Mouse (Mus musculus) neutrophil, adult 59 days (primary cell): Measurements from ENCODE around the gene Pak2. TPM values are rescaled to one million over a fixed set of nuclear protein-coding genes. Genes with fewer than 3 reads are reported as not detected.

Source experiments
- total RNA-seq, 2 experiments: library from RNA; stranded (reverse); gene quantifications; 1 replicate in 1 of 2; 2 replicates in 1 of 2; pipeline ENCODE4 v1.2.4; 2023

Pak2 gene
- total RNA-seq: 100 to 1,000 TPM; 102 to 105 TPM

DNA sequence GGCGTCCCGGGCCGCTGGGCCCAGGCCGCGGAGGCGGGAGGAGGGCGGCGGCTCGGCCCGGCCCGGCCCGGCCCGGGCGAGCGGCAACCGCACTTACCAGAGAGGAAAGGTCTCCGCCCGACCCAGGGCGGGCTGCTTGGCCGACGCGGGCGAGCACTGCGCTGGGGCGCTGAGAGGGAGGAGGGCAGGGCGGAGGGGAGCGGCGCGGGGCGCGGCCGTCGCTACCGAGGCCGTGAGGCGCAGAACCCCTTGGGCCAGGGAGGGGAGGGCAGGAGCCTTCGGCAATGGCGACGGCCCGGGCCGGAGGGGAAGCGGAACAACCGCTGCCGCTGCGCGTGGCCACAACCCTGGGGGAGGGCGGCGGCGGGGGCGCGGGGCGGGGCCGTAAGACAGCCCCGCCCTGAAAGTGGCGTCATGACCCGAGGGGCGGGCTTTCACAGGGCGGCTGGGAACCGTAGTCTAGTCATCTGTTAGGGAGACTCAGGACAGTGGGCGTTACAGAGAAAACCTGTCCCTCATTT, at the start of gene Pak2:
Pak2 (minus strand) TSS at position 352 of the 521 bp plus-strand sequence.

DNA sequence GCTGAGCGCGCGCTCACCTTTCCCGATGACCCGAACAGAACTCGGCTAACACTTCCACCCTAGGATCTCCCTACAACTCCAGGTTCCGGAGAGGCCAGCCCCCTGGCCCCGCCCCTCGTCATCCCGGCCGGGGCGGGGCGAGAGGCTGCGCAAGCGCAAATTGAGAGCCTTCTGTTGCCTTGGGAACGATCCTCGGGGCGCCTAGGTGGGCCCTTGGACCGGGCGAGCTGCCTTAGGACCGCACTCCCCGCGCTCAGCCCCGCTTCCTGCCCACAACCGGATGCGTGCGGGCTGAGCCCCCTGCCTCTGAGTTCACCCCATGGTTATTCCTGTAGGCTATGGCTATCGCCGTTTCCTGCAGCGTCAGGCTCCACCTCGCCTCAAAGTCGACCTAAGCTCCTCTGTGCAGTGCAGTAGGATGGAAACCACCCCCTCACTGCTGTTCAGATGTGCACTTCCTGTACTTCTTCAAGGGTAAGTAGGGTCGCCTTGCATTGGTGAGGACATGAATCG, 20.6 kb upstream of the Pak2 start, which contains the start of the genes Pigx and Cep19:
Pigx (minus strand) TSS at position 103 of the 513 bp plus-strand sequence.
Cep19 (plus strand) TSS at position 163 of the 513 bp plus-strand sequence.

DNA sequence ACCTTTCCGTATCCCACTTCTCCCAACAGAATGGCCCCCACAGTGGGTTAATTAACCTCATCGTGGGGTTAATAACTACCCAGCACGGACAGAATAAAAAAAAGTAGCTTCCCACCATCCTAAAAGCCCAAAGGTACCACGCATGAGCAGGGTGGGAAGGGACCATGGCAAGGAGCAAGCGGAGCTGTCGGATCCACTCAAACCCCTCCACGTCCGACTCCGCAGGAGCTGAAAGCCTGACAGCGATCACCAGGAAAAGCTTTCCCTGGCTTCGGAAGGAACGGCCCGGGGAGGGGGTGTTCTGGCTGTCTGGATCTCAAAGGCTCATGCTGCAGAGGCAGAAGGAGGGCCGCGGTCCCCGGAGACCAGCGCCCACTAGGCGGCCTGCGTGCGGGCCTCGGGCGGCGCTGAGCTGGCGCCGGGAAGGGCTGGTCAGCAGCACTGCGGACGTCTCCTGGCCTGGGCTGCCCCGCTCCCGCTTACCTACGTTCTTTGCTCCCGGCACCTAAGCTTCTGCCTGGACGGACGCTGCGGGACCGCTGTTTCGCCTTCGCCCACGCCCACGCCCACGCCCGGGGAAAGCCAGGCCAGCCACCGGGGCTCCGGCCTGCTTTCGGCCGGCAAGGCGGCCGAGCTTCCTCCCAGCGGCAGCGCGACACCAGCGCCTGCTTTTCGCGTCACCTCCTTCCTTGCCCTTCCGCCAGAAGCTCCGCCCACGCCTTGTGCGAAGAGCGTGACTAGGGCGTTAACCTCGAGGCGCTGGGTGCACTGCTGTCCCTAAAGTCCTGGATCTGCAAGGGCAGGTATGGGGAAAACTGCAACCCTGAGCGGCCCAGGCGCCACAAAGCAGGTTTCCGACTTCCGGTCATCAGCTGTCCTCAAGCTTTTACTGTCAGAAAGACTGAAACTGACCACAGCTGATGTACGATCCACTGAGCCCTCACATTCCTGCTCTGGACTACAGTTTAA, 76.3 kb downstream of the Pak2 start, which contains the start of gene Senp5:
Senp5 (minus strand) TSS at position 779 of the 969 bp plus-strand sequence.

Other genes starting within 250 kb of the Pak2 start
- not detected for gene Meltf, start 200.5 kb downstream of the Pak2 start, total RNA-seq
- not detected for gene Pigz, start 145.5 kb downstream of the Pak2 start, total RNA-seq
- 10 to 100 TPM in 1 of 2 experiments, 1 to 10 TPM in 1; 9.8 to 14.8 TPM for gene 0610012G03Rik, start 130.8 kb downstream of the Pak2 start, total RNA-seq
- 10 to 100 TPM; 15.1 to 15.2 TPM for gene Ncbp2, start 130.8 kb downstream of the Pak2 start, total RNA-seq
- gene Senp5, start 76.1 kb downstream of the Pak2 start, total RNA-seq: 10 to 100 TPM; 11.8 to 13.1 TPM
- 10 to 100 TPM; 48.5 to 49.5 TPM for gene Pigx, start 20.4 kb upstream of the Pak2 start, total RNA-seq
- gene Cep19, start 20.5 kb upstream of the Pak2 start, total RNA-seq: 10 to 100 TPM; 30.2 to 40.6 TPM
- gene Nrros, start 86.3 kb upstream of the Pak2 start, total RNA-seq: 100 to 1,000 TPM; 125 to 160 TPM
- 1 to 10 TPM; 5.7 to 6.9 TPM for gene Bex6, start 100.5 kb upstream of the Pak2 start, total RNA-seq
- 1 to 10 TPM; 9.2 to 9.4 TPM for gene Fbxo45, start 167.8 kb upstream of the Pak2 start, total RNA-seq
- 10 to 100 TPM; 11.5 to 11.9 TPM for gene Wdr53, start 167.9 kb upstream of the Pak2 start, total RNA-seq
- gene Smco1, start 192.1 kb upstream of the Pak2 start, total RNA-seq: under 1 TPM; 0.35 to 0.58 TPM
- gene Rnf168, start 198.1 kb upstream of the Pak2 start, total RNA-seq: 10 to 100 TPM; 16.5 to 20.2 TPM